Mouse (Mus musculus) forebrain, embryonic 15.5 days (tissue): Measurements from ENCODE around the gene Psmd6. TPM values are rescaled to one million over a fixed set of nuclear protein-coding genes. Genes with fewer than 3 reads are reported as not detected.

Experiments used
- ATAC-seq: fragments of 200-750 bp; cut with Nextera tagmentation; replicated peaks from 2 replicates; pipeline ENCODE4 v1.8.0; 2017; ENCODE audit warnings: mild to moderate bottlenecking, moderate TSS enrichment, moderate library complexity
- H3K27ac ChIP-seq: fragments of 300-500 bp; sonication (generic); replicated peaks from 2 replicates; pipeline ENCODE4 v1.5.1; 2015; ENCODE audit warnings: mild to moderate bottlenecking, inconsistent platforms
- H3K27me3 ChIP-seq: fragments of 300-500 bp; sonication (generic); 2 replicates; pipeline ENCODE4 v1.6.1; 2015; ENCODE audit warnings: inconsistent platforms
- H3K36me3 ChIP-seq: fragments of 300-500 bp; sonication (generic); 2 replicates; pipeline ENCODE4 v1.6.1; 2015; ENCODE audit warnings: mild to moderate bottlenecking, inconsistent platforms
- H3K4me1 ChIP-seq: fragments of 300-500 bp; sonication (generic); 2 replicates; pipeline ENCODE4 v1.6.1; 2015; ENCODE audit warnings: inconsistent platforms
- H3K4me2 ChIP-seq: fragments of 300-500 bp; sonication (generic); replicated peaks from 2 replicates; pipeline ENCODE4 v1.6.1; 2015; ENCODE audit warnings: mild to moderate bottlenecking, inconsistent platforms
- H3K4me3 ChIP-seq: fragments of 300-500 bp; sonication (generic); 2 replicates; pipeline ENCODE4 v1.5.1; 2015; ENCODE audit warnings: mild to moderate bottlenecking, inconsistent platforms
- H3K9ac ChIP-seq: fragments of 300-500 bp; sonication (generic); replicated peaks from 2 replicates; pipeline ENCODE4 v1.6.1; 2015; ENCODE audit warnings: mild to moderate bottlenecking, inconsistent platforms
- H3K9me3 ChIP-seq: fragments of 300-500 bp; sonication (generic); 2 replicates; pipeline ENCODE4 v1.6.1; 2016; ENCODE audit warnings: inconsistent platforms
- WGBS: fragments of 180-500 bp; shearing (Covaris S2); methylation state at CpG from one replicate; pipeline ENCODE4 v1.1.7; 2015; ENCODE audit warnings: mixed read lengths; 5-methylcytosine and 5-hydroxymethylcytosine counted together
- polyA plus RNA-seq: library from polyadenylated mRNA; unstranded; fragments of >200 nt; fragmentation: Nextera tagmentation; extraction: Ambion mirVana; gene quantifications from 2 replicates; pipeline ENCODE4 v1.2.1, GENCODE M21; 2015

Psmd6 gene
- polyA plus RNA-seq, 1 experiment from 2014 or later, result 283 TPM

DNA sequence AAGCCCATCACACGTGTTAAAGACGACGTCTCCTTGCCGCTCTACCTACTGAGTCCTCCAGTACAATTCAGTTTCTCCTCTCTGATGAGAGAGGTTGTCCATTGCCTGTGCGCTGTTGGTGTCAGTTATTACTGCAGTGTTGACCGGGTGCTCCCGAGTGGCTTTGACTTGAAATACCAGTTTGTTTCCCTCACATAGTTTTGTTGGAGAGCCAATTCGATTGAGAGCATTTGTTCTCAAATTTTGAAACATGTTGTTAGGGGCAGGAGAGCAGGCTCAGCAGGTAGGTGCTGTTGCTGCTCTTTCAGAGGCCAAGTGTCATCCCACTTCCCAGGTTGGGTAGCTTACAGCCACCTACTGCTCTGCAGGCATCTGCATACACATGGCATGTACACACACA, 37.0 kb downstream of the Psmd6 start:
- no peak overlapping the region for H3K27ac ChIP-seq
- H3K36me3 ChIP-seq, result no peaks in the 10 kb centered on the region
- no peak overlapping the region for H3K4me2 ChIP-seq
- no peak overlapping the region for H3K9ac ChIP-seq
- no peaks in the 10 kb centered on the region for H3K27me3 ChIP-seq
- 94% methylated on average over 8 of the region's 8 CpGs for whole genome bisulfite sequencing
- no peak overlapping the region for H3K4me3 ChIP-seq
- ATAC-seq, result no peak
- no peaks in the 10 kb centered on the region for H3K9me3 ChIP-seq
- no peaks in the 10 kb centered on the region for H3K4me1 ChIP-seq

DNA sequence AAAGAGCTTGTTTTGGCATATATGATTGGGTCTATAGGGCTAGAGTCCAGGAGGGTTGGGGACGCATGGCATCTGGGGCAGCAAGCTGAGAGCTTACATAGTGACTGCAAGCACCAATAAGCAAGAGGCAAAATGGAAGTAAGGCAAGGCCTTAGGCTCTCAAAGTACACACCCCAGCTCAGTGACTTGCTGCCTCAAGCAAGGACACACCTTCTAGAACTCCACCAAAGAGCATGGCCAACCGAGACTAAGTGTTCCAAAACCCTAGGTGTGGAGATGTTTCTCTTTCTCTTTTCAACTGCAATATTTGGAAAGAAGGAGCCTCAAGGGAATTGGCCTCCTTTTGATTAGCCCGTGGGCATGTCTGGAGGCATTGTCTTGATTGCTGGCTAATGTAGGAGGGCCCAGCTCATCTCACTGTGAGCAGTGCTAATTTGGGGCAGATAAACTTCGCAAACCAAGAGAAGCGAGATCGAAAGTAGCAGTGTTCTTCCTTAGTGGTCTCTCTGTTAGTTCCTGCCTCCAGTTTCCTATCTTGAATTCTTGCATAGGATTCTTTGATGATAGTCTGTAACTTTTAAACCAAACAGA, 40.1 kb downstream of the Psmd6 start:
- Histone ChIP-seq H3K4me1 (no peaks in the 10 kb centered on the region), H3K9ac (no peak overlapping the region), H3K27me3 (no peaks in the 10 kb centered on the region), H3K4me2 (no peak overlapping the region), H3K4me3 (no peak overlapping the region), H3K9me3 (no peaks in the 10 kb centered on the region), H3K27ac (no peak overlapping the region), H3K36me3 (no peaks in the 10 kb centered on the region)
- 92% methylated on average over 6 of the region's 6 CpGs for WGBS
- no peak for ATAC-seq

DNA sequence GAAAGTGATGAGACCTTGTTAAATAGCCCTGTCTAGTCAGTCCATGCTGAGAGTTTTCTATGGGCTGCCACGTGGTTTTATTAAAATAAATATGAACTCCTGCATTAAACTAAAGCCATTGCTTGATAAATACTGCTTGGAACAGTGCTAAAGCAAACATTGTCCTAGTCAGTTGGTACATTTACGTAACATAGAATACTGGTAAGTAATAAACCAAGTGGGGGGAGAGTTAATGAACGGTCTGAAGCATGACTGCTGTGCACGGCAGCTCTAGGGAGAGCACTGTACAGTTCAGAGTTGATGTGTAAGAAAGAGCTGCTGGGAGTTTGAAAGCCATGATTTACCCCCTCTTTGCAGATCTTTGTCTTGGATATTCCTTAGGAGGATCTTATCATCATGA, 49.3 kb downstream of the Psmd6 start:
- H3K36me3 ChIP-seq, result no peaks in the 10 kb centered on the region
- no peaks in the 10 kb centered on the region for H3K9me3 ChIP-seq
- H3K4me3 ChIP-seq, result no peak overlapping the region
- no peak overlapping the region for H3K4me2 ChIP-seq
- H3K27ac ChIP-seq, result peak overlapping the region; percentile 67
- H3K27me3 ChIP-seq, result no peaks in the 10 kb centered on the region
- ATAC-seq, result no peak; the same call in 1 of the 2 replicates
- 29% methylated on average over 4 of the region's 4 CpGs for WGBS
- H3K9ac ChIP-seq, result no peak overlapping the region
- H3K4me1 ChIP-seq, result peaks cover 38% of the 10 kb centered on the region

DNA sequence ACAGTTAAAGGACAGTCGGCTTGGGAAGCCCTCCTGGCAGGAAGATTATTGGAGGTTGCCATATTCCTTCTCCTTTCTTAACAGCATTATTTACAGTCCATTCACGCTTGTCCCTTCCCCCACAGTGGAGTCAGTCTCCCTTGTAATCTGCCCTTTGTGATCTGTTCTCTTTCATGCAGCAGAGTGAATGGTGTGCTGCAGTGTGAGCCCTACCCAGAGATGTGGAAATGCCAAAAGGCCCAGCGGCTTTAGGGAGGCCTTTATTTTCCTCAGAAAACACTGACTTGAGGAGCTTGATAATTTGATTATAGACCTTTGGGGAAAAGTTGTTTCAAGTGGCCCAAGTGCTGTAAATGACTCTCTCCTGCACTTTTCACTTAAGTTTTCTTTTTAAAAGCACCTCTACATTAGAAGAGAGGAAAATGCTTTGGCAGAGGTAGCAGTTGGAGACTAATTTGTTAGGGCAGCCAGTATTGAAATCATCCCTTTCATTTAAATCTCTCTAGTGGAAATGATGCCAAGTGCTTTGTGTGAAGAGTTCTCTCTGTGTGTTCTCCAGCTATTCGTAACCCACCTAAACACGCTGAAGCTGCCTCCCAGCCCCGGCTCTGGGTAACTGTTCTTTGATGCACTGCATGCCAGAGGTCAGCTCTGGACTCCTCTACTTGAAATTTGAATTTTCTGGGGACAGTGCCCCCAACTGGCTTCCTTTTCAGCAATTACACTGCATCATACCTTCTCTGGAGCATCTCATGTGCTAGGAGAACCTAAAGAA, 50.1 kb downstream of the Psmd6 start:
- Histone ChIP-seq H3K27ac (peak overlapping the region; percentile 67), H3K9ac (0 out of 2 replicates have a peak overlapping the region, but pooled peaks have one; percentile 4), H3K4me1 (peaks cover 45% of the 10 kb centered on the region), H3K4me3 (no peak overlapping the region), H3K4me2 (no peak overlapping the region), H3K27me3 (no peaks in the 10 kb centered on the region), H3K9me3 (no peaks in the 10 kb centered on the region), H3K36me3 (no peaks in the 10 kb centered on the region)
- ATAC-seq, result peak; percentile 80
- WGBS, result 5% methylated on average over 6 of the region's 6 CpGs

DNA sequence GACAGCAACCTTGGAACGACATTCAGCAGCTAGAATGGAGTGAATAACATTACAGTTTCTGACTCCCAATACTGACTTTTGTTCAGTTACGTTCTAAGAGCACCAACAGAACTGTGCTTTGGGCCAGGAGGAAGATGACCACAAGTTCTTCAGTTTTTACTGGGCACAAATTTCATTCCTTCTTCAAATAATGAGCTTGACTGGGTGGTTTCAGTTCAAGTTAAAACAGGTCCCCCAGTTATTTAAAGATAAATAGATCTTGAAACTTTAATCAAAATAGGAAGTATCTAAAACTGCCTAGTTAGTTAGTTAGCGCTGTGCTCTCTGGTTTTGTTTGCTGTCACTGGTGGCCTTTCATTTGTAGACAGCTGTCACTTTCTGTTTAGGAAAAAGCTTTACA, 52.2 kb downstream of the Psmd6 start:
- H3K4me1 ChIP-seq, result peaks cover 63% of the 10 kb centered on the region
- 12% methylated on average over 3 of the region's 3 CpGs for WGBS
- H3K27ac ChIP-seq, result peak overlapping the region; percentile 69
- no peak overlapping the region for H3K4me3 ChIP-seq
- ATAC-seq, result no peak
- H3K9ac ChIP-seq, result no peak overlapping the region
- H3K9me3 ChIP-seq, result no peaks in the 10 kb centered on the region
- no peak overlapping the region for H3K4me2 ChIP-seq
- no peaks in the 10 kb centered on the region for H3K27me3 ChIP-seq
- H3K36me3 ChIP-seq, result no peaks in the 10 kb centered on the region

DNA sequence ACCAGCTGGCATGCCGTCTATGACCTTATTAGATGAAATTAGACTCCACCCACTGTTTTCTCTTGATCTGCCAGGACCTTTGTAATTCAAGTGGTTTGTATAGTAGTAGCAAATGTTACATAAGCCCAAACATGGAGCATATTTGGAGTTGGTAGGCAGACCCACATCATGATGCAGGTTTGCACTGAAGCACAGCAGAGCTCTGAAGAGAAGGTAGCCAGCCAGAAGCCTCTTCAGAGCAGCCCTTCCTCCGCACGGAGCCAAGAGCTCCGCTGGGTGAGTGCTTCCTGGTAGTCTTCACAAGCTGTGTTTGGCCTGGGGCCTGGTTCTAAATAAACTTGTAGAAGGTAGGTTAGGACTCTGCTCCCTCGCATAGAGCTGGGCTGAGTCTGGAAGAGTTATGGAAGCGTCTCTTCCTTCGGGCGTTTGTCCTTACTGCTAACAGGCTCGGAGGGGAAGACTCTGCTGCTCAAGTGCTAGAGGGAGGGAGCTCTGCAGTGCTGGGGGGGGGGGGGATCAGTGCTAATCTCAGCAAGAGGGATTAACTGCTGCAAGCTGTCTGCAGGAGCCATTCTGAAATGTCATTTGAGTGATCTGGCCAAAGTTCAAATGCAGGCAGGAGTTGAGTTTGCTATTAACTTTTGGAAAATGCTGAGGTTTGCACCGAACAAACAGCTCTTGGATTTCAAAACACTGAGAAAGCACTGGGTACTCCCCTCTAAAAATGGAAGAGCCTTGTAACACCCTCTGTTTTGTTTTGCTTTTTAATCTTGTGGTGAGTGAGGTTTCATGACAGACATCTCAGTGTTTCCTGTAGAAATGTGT, 52.9 kb downstream of the Psmd6 start:
- peak overlapping the region; percentile 30 for H3K4me2 ChIP-seq
- WGBS, result 6% methylated on average over 10 of the region's 10 CpGs
- H3K9me3 ChIP-seq, result no peaks in the 10 kb centered on the region
- no peak overlapping the region for H3K4me3 ChIP-seq
- ATAC-seq, result no peak
- no peaks in the 10 kb centered on the region for H3K27me3 ChIP-seq
- H3K36me3 ChIP-seq, result no peaks in the 10 kb centered on the region
- no peak overlapping the region; the same call in 1 of the 2 replicates for H3K9ac ChIP-seq
- peak overlapping the region; percentile 69 for H3K27ac ChIP-seq
- peaks cover 70% of the 10 kb centered on the region for H3K4me1 ChIP-seq

DNA sequence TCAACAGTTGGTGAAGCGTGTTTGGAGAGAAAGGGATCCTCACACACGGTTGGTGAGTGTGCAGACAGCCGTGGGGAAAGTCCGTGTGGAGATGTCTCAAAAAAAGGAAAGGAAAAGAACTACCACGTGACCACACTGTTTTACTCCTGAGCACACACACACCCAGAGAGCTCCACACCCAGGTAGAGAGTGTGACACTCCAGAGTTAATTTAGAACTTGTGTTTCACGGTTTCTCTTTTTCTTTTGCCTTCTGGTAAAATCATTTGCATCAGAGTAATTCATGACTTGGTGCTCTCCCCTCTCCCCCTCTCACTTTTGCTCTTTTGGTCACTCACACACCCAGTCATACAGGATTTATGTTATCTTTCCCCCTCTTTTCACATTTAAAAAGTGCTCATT, 54.5 kb downstream of the Psmd6 start:
- Histone ChIP-seq H3K9ac (no peak overlapping the region), H3K27me3 (no peaks in the 10 kb centered on the region), H3K27ac (peak overlapping the region; percentile 70), H3K9me3 (no peaks in the 10 kb centered on the region), H3K4me2 (no peak overlapping the region), H3K4me1 (peaks cover 69% of the 10 kb centered on the region), H3K4me3 (no peak overlapping the region), H3K36me3 (no peaks in the 10 kb centered on the region)
- ATAC-seq, result no peak
- WGBS, result 42% methylated on average over 6 of the region's 6 CpGs

DNA sequence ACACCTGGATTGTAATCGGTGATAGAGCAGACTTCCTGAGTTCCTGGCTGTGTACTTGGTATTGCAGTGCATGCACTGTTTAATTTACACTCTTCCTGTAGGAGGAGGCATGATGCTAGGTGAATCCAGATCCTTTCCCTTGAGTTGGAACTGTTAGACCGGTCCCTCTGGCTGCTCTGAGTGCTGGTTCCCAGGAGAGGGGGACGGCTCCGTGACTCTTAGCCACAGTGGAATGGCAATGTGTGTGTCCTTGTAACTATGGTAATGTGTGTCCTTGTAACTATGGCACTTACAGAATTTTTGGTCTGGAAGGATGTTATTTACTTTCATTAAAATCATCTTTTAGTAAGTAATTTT, 55.7 kb downstream of the Psmd6 start:
- ATAC-seq, result peak; percentile 35
- H3K4me2 ChIP-seq, result no peak overlapping the region
- no peak overlapping the region for H3K9ac ChIP-seq
- no peaks in the 10 kb centered on the region for H3K36me3 ChIP-seq
- peak overlapping the region; percentile 70 for H3K27ac ChIP-seq
- WGBS, result 10% methylated on average over 4 of the region's 4 CpGs
- no peak overlapping the region for H3K4me3 ChIP-seq
- H3K9me3 ChIP-seq, result no peaks in the 10 kb centered on the region
- no peaks in the 10 kb centered on the region for H3K27me3 ChIP-seq
- peaks cover 58% of the 10 kb centered on the region for H3K4me1 ChIP-seq

DNA sequence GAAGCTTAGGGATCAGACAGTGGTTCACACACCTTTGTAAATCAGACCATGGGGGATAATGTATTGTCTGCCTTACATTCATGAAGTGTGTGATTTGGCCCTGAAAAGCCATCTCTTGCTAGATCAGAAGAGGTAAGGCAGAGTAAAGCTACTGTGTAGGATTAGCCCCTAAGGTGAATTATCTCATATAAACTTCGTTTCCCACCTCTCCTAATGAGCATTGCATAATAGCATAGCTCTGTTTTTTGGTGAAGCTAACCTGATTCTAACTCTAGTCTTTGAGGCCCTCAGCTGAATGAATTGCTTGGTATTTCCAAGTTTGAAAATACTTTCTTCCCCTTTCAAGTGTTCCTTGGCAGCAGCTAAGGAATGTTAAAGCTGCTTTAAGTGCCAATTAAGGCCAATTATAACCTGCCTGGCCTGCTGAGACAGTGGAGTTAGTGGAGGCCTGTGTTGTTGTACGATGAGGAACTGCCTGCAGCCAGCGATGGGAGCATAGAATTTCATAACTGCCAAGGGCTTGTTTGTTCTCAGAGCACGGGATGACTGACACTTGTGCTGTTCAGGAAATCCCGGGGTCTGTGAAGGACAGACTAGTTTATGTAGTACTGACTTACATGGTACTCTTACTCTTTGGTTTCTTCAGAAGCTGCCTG, 56.2 kb downstream of the Psmd6 start:
- peaks cover 53% of the 10 kb centered on the region for H3K4me1 ChIP-seq
- H3K36me3 ChIP-seq, result no peaks in the 10 kb centered on the region
- peak overlapping the region; percentile 70 for H3K27ac ChIP-seq
- no peaks in the 10 kb centered on the region for H3K9me3 ChIP-seq
- ATAC-seq, result peak; percentile 68
- H3K9ac ChIP-seq, result no peak overlapping the region
- H3K27me3 ChIP-seq, result no peaks in the 10 kb centered on the region
- 4% methylated on average over 5 of the region's 5 CpGs for WGBS
- H3K4me2 ChIP-seq, result no peak overlapping the region
- H3K4me3 ChIP-seq, result no peak overlapping the region

DNA sequence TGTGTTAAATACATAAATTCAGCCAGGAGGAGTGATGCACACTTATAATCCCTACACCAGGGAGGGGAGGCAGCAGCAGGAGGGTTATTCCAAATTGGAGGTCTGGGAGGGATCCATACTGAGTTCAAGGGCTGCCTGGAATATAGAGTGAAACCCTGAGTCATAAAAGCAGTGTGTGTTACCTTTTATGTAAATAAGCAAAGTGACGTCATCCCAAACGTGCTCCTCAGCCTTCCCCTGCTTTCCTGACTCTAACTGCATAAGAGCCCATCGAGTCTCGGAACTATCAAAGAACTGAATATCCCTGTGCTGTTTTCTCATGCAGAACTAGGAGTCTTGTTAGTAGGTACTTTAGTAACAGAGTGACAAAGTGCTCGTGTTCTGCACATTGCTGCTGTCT, 57.4 kb downstream of the Psmd6 start:
- 15% methylated on average over 5 of the region's 5 CpGs for WGBS
- Histone ChIP-seq H3K27me3 (no peaks in the 10 kb centered on the region), H3K4me3 (no peak overlapping the region), H3K27ac (peak overlapping the region; percentile 19; the same call in 1 of the 2 replicates), H3K4me2 (no peak overlapping the region), H3K9me3 (no peaks in the 10 kb centered on the region), H3K4me1 (peaks cover 47% of the 10 kb centered on the region), H3K36me3 (no peaks in the 10 kb centered on the region), H3K9ac (no peak overlapping the region)
- ATAC-seq, result 0 out of 2 replicates have a peak, but pooled peaks have one; percentile 14

DNA sequence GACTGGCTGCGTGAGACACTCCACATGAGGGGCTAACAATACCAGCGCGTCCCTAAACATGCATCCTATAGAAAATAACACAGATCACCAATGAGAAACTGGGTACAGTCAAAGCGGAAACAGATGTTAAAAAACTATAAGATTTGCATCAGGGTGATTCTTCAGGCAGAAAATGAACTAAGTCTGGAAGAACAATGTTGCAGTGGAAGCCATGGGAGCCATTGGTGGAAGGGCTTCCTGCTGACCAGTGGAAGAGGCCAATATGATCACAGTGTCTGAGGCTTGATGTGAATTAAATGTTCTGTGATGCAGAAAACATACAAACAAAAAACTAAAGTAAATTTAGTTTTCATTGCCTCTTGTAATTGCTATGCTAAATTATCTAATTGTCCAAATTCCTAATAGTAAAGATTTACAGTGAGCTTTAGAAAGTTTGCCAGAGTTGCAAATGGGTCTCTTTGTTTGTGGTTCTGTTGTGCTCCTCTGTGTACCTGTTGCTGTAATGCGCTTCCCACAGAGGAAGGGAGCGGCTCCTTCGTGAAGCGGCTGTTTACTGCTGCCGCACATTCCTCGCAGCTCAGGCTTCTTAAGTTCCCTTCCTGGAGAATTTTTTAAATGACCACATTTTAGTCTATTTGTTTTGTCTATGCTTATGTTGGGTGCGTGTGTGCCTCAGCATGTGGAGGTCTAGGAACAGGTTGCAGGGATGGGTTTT, 58.1 kb downstream of the Psmd6 start:
- Histone ChIP-seq H3K9me3 (no peaks in the 10 kb centered on the region), H3K36me3 (no peaks in the 10 kb centered on the region), H3K4me1 (peaks cover 40% of the 10 kb centered on the region), H3K27ac (peak overlapping the region; percentile 19; the same call in 1 of the 2 replicates), H3K4me3 (no peak overlapping the region), H3K4me2 (no peak overlapping the region), H3K9ac (no peak overlapping the region), H3K27me3 (no peaks in the 10 kb centered on the region)
- no peak for ATAC-seq
- WGBS, result 50% methylated on average over 11 of the region's 11 CpGs
